Mouse (Mus musculus) retina, adult 2 months (tissue): ENCODE results near the gene Senp7.
"Not testable (repeated sequence)": the region's sequence is repeated elsewhere in the genome, so short reads cannot be mapped to it uniquely, and the experiment has no call there.

Source experiments
- DNase-seq: peaks from one replicate; pipeline ENCODE4 v3.0.0-alpha.2; 2012; ENCODE audit warnings: low read depth, low spot score

The Senp7 gene

DNA sequence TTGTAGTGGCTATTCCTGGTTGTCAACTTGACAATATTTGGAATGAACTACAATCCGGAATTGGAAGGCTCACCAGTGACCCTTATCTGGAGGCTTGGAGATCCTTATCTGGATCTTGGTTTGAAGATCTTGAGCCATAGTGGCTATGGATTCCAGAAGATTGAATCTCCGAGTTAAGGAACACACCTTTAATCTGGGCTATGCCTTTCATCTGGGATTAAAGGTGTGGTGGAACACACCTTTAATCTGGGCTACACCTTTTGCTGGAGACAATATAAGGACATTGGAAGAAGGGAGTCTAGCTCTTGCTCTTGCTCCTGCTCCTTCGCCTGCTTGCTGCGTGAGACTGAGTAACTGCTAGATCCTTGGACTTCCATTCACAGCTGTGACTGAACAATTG, at the start of gene Senp7:
Gene Senp7 (plus strand): TSS at position 301 of the 400 bp plus-strand sequence.
- not testable (repeated sequence) for DNase-seq

DNA sequence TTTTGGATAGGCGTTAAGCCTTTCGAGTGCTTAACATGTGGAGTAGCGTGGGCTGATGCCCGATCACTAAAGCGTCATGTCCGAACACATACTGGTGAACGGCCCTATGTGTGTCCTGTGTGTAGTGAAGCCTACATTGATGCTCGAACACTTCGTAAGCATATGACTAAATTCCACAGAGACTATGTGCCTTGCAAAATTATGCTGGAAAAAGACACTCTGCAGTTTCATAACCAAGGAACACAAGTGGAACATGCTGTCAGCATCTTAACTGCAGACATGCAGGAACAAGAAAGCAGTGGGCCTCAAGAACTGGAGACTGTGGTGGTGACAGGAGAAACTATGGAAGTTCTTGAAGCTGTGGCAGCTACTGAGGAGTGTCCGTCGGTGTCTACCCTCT, 41.3 kb upstream of the Senp7 start:
- DNase-seq, result no peak

DNA sequence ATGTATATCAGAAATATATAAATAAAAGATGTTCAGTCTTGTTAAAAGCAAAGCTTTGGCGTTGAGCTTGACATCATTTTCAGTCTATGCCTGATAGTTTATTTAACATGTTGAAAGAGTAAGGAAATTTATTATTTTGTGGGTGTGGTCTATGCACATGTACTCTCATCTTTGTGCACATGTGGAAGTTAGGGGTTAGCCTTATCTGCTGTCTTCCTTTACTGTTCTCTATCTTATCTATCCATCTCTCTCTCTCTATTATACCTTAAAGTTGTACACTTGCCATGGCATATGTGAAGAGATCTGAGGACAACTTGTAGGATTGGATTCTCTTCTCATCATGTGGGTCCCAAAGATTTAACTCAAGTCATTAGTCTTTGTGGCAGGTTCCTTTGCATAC, 39.3 kb upstream of the Senp7 start:
- DNase-seq, result no peak

DNA sequence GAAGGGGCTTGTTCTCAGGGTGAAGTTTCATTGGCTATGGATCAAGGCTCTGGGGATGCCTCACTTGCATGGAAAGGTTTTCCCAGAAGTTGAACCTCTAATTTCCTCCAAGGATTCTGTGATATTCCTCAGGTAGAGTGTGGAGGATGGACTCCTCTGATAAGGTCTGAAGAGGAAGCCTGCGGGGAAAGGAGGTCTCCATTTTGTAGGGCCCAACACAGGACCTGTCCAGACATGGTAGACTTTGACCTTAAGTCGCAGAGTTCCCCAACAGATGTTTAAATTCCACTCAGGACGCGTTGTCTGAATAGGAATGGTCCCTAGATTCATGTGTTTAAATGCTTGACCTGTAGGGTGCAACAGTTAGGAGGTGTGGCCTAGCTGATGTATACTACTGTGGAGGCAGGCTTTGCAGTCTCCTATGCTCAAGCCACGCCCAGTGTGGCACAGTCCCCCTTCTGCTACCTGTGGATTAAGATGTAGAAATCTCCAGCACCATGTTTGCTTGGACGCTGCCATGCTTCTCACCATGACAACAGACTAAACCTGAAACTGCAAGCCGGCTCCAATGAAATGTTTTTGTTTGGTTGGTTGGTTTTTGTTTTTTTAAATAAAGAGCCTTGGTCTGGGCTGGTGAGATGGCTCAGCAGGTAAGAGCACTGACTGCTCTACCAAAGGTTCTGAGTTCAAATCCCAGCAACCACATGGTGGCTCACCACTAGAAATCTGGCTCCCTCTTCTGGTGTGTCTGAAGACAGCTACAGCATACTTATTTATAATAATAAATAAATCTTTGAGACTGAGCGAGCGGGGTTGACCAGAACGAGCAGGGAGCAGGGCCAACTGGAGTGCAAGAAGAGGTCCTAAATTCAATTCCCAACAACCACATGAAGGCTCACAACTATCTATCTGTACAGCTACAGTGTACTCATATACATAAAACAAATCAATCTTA, 35.1 kb upstream of the Senp7 start:
- DNase-seq, result no peak

DNA sequence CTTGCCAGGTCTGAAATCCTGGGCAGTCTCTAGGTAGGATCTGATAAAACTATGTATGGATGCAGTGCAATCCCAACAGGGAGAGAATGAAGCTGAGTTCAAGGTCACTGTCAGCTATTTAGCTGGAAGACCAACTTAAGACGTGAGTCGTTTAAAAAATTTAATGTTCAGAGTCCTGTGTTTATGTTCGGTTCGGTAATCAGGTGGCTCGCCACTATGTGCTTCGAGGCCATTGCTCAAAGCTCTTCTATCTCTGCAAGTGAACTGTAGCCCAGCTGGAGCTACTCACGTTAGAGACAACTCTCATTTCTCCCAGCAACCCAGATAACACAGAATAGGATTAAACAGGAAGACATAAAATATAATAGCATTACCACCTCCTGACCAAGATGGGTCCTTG, 34.1 kb upstream of the Senp7 start:
- DNase-seq, result no peak

DNA sequence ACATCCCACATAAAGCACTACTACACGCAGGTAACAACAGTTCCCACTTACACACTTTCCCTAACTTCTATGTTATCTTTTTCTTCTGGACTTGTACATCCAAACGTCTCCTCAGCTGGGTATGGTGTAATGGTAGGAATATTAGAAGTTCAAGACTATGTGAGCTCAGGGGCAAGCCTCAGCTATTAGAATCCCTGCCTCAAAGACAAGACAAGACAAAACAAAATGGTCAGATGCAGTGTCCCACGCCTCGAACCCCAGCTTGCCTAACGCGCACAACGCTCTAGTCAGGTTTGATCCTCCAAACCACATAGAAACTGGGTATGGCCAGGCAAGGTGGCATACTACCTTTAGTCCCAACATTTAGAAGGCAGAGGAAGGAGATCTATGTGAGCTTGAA, 28.5 kb upstream of the Senp7 start:
- DNase-seq, result no peak

DNA sequence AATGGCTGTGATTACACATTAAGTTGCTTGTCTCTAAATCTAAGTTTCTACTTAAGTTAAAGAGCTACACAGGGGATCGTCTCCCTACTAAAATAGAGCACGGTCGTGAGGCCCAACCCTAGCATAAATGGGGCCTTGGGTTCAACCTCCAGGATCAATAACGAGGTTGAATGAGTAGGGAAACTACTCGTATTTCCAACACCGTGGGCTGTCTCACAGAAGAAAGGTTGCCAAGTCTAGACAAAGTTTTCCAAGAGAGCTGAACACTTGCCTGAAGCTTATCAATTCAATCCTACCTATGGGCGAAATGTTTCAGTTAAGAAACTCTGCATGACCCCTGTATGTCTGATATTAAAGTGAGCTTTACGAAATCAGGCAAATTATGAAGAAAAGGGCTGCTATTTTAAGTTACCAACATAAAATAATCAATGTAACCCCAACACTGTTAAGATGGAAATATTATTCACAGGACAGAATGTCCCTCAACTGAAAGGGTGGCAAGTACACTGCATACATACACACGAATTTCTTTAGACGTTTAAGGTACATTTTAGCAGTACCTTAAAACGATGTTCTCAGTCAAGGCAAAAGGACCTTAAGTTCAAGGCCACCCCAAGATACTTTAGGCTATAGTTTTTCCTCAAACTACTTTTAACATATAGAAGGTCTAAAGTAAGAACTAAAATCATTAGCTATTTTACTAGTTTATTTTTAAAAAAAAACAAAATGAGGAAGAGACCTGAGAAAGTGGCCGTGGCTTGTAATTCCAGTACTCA, 20.1 kb upstream of the Senp7 start:
- DNase-seq, result no peak

DNA sequence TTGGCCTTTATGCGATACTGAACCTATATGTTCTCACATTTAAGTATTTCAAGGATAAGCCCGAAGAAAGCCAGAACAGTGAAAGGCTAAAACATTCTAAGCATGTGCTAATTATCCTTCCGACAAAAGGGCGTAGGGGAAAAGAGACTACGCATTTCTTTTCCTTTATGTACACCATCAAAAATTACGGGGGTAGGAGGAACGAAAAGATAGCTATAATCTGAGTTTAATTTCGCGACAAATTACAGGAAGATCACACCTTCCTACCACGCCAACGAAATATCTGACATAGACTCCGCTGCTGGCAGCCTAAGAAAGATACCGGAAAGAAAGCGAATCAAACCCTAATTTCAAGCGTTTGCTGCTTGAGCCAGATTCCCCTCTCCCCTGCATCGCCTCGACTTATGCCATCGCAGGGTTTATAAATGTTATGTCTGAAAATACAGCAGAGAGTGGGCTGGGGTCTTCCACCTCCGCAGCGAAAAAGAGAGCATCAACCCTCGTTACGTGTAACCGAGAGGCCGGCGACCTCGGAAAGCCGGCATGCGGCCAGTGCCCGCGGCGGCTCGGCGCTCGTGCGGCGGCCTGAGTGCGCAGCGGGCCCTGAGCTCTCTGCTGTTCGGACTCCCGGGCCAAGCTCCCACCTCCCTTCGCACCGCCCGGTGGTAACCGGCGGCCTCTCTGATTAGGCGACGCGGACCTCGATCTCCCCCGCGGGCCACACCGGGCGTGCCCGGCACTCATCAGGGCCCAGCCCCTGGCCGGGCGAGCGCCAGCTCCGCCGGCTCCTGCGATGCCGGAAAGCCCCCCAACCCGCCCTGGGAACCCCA, 19.2 kb upstream of the Senp7 start:
- peak; percentile 15 for DNase-seq

DNA sequence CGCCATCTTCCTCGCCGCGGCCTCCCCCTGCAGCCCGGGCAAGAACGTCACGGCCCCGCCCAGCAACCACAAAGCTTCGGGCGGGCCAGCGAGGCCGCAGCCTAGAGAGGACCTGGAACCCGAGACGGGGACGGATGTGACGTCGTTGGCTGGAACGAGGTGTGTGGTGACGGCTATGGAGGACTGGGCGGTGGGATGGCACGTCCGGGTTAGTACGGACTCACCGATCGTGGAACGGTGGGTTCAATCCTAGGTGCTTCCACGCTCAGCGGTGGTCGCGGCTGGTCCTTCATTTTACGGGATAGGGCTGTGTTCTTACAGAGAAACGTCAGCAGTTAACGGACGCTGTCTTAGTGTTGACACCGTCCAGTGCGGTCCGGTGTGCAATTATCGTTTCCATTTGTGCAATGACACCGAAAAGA, 18.5 kb upstream of the Senp7 start, which contains the start of gene Pcnp:
Gene Pcnp (minus strand): TSS at position 79 of the 422 bp plus-strand sequence.
- peak; percentile 94 for DNase-seq

DNA sequence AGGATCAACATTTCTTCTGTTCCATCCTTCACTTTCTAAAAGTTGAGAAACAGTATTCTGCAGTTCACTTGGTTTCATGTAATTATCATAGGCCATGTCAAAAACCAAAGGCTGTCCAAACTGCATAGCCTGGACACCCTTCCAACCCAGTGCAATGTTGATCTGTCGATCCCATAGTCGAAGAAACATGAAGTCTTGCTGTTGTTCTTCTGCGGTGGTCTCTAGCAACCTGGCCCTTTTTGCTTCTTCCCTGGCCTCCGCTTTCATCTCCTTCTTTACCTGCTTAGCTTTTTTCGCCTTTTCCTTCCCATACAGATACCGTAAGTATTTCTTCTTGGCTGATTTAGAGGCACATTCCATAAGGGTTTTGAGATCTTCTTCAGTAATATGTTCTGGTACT, 13.6 kb upstream of the Senp7 start:
- DNase-seq, result no peak

DNA sequence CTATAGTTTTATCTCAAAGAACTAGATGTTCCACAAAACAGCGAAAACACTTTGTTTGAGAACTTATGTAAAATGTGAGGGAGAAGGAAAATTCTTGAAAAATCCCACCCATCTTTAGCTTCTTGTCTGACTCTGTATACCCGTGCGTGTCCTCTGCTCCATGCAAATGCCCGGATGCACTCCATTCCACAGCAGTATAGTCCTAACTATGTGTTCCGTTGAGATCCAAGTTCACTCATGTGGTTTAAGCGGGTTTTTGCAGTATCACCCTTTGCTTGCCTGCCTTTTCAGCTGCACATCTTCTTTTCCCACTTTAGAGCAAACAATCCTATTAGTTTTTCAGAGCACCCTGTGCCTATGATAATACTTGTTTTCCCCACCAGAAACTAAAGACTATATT, 11.6 kb upstream of the Senp7 start:
- no peak for DNase-seq

DNA sequence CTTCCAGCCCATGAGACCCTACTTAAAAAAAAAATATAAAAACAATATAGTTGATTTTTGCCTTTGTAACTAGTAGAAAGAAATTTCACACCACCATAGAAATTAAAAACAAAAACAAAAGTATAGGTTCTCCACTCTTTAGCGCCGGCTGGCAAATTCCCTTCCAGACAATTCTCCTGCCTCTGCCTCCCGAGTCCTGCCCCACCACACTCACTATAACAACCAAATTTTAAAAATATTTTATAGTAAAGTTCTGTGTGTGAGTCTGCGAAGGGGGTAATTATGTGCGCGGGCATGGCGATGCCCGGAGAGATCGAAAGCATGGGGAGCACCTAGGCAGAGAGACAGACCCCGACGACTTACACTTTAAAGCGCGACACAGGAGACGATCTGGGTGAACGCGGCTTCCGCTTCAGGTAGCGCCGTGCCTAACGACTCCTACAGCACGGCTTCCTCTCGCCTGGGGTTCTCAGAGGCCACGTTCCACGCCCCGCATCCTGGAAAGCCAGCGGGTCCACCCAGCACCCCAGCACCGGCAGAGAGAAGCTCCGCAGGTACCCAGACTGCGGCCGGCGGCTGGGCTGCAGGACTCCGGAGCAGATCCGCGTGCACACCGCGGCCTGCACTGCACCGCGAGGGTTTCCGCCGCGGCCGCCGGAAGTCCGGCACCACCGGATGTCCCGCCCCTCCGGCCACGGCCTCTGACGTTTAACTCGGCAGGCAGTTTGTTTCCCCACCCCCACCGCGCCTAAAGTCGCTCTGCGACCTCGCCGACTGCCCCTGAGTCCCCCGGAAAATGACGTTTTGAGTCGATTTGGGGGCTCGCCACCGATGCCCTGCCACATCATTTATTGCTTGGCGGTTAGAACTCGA, 10.8 kb upstream of the Senp7 start, which contains the start of gene Trmt10c:
Gene Trmt10c (minus strand): TSS at position 682 of the 873 bp plus-strand sequence.
- peak; percentile 85 for DNase-seq

DNA sequence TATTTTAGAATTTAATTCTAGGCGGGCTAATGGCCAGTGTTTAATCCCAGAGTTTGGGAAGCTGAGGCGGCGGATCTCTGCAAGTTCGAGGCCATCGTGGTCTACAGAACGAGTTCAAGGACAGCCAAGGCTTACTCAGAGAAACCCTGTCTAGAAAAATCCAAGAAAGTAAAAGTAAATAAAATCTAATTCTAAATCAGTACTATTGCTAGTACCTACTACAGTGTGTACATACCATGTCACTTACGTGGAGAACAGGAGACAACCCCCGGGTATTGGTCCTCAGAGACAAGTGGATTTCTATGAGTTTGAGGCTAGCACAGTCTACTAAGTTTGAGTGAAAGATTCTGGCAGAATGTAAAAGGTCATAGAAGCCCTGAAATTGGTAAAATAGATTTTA, 10.0 kb upstream of the Senp7 start:
- DNase-seq, result no peak

DNA sequence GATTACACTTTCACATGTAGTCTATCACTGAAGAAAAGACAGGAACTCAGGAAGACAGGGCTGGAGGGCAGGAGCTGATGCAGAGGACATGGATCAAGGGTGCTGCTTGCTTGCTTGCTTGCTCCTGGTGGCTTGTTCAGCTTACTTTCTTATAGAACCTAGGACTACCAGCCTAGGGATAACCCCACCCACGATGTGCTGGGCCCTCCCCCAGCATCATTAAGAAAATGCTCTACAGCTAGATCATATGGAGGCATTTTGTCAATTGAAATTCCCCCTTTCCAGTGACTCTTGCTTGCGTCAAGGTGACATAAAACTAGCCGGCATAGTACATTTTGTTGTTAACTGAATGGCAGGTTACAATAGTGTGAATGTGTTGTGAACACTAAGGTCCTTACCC, 7.8 kb downstream of the Senp7 start:
- DNase-seq, result no peak

DNA sequence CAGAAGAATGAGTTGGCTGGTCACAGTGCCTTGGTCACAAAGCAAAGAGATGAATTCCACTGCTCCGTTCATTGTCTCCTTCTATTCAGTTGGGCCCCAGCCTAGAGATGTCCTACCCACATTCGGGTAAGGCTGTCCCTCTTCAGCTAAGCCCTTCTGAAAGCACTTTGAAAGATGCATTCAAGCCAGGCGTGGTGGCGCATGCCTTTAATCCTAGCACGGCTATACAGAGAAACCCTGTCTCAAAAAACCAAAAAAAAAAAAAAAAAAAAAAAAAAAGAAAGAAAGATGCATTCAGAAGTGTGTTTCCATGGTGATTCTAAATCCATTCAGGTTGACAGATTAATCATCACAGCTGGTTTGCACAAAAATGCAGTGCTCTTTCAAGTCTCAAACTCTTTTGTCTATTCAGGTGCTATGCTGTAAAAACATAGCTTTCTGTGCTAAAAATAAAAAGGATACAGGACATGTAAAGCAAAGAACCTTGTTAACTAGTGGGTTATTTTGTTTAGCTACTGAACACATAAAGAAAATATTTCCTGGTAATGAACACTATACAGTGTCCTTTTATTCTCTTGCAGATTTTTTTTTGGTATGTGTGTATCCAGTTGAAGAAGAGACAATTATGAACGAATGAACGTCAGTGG, 8.9 kb downstream of the Senp7 start:
- DNase-seq, result no peak

DNA sequence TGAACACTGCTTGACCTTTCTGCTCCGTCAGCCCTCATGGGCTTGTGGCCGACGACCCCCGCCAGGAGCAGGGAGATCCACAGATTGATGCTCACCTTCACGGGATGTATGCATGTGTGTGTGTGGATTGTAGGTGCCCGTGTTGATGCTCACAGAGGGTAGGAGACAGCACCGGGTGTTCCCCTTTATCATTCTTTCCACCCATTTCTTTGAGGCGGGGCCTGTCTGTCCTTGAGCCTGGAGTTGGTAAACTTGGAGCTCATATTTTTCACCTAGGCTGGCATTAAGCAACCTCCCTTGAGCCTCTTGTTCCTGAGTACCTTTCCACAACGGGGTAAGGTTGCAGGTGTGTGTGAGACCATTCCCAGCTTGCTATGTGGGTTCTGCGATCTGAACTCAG, 10.0 kb downstream of the Senp7 start:
- DNase-seq, result no peak

DNA sequence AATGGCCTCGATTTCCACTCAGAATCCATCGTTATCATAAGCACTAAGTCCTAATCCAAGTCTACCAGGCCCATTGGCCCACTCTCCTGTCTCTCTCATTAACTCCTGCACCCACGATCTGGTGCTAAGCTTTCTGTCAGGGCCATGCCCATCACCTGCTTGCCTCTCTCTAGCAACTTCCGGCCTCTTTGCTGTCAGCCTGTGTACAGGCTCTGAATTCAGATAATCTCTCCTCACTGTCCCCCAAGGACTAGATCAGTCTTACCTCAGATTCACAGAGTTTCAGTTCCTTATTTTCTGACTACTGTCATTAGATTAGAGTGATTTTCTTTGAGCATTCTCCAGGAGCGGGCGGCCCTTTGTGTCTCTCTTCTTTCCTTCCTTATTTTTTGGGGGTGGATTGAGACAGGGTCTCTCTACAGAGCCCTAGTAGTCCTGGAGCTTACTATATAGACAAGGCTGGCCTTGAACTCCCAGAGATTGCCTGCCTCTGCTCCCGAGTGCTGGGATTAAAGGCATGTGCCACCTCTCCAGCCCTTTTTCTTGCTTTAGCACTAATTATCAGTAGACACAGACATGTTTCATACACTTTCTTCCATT, 14.0 kb downstream of the Senp7 start:
- DNase-seq, result no peak

DNA sequence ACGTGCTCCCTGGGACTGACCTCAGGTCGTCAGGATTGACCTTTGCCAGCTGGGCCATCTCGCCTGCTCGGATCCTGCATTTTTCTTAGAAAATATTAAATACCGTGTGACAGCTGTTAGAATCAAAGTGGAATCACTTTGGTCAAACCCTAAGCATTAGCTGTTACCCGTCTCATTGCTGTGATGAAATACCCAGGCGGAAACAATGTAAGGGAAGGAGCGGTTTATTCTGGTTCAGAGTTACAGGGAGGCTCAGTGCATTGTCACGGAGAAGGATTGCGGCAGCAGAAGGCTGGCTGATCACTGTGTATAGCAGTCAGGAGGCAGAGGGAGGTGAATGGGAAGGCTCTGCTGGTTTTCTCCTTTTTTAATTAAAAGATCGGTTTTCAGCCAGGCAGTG, 14.8 kb downstream of the Senp7 start:
- DNase-seq, result no peak

DNA sequence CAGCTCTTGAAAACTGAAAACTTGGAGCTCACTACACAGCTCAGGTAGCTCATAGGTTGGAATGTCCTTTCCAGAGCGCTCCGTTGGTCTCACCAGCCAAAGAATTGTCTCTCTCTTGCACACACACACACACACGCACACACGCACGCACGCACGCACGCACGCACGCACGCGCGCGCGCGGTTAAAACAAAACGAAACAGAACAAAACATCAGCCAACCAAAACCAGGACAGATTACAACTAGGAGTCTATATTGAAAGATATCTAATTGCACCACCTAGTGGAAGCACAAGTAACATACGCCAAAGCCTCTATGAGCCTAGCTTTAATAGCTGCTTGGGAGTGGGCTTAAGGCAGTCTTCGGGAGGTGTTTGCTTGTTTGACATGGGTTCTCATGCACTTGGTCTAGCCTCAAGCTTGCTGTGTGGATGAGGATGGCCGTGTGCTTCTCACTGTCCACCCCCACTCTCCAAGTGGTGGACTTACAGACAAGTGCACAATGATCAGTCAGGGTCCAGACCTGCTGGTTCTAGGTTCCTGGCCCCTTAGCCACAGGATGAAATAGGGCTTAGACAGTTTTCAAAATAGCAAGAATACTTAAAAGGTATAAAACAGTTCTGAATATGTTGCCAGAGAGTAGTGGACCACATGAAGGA, 16.3 kb downstream of the Senp7 start:
- no peak for DNase-seq
